8 mouse cellular contexts compared by ENCODE assay signal in genomic region chr17:70747731-70748475, GRCm38 (mm10).
DNase-seq lines count a peak whose midpoint lies in the region; ATAC-seq and TF ChIP-seq lines count a peak whose summit lies in the region.

No protein-coding gene starts in this region.

- H3K27ac ChIP-seq in testis, adult 2 months (ENCODE audit: control insufficient read depth, insufficient read depth, low read depth, low read length) = peak overlapping the region; percentile 91
- peak overlapping the region; percentile 84 for H3K27ac ChIP-seq in embryonic facial prominence, embryonic 15.5 days (replicated peaks)
- peak overlapping the region; percentile 80 for H3K27ac ChIP-seq in hindbrain, embryonic 12.5 days
- H3K27ac ChIP-seq in liver, embryonic 15.5 days (replicated peaks) = 0 out of 2 replicates have a peak overlapping the region, but pooled peaks have one; percentile 9
- no peak overlapping the region; the same call in 1 of the 2 replicates for H3K27ac ChIP-seq in neural tube, embryonic 14.5 days (ENCODE audit: low read depth, low read length)

- H3K4me2 ChIP-seq in embryonic facial prominence, embryonic 15.5 days (replicated peaks) = peak overlapping the region; percentile 63
- peak overlapping the region; percentile 47 for H3K4me2 ChIP-seq in hindbrain, embryonic 12.5 days (replicated peaks)
- H3K4me2 ChIP-seq in liver, embryonic 15.5 days = peak overlapping the region; percentile 50
- peak overlapping the region; percentile 38 for H3K4me2 ChIP-seq in neural tube, embryonic 14.5 days (ENCODE audit: low read depth, low read length)

- no peaks in the 10 kb centered on the region for H3K9me3 ChIP-seq in embryonic facial prominence, embryonic 15.5 days (replicated peaks)
- H3K9me3 ChIP-seq in hindbrain, embryonic 12.5 days (replicated peaks) = no peaks in the 10 kb centered on the region
- no peaks in the 10 kb centered on the region for H3K9me3 ChIP-seq in liver, embryonic 15.5 days (replicated peaks)
- H3K9me3 ChIP-seq in neural tube, embryonic 14.5 days (ENCODE audit: control insufficient read depth, low read length) = no peaks in the 10 kb centered on the region

- H3K27me3 ChIP-seq in testis, adult 2 months (ENCODE audit: control insufficient read depth, insufficient read depth, low read length) = no peaks in the 10 kb centered on the region
- H3K27me3 ChIP-seq in embryonic facial prominence, embryonic 15.5 days = no peaks in the 10 kb centered on the region
- H3K27me3 ChIP-seq in hindbrain, embryonic 12.5 days = peaks cover 13% of the 10 kb centered on the region; the same call in 1 of the 2 replicates
- peaks cover 61% of the 10 kb centered on the region for H3K27me3 ChIP-seq in liver, embryonic 15.5 days
- H3K27me3 ChIP-seq in neural tube, embryonic 14.5 days (ENCODE audit: control insufficient read depth, insufficient read depth, low read length) = no peaks in the 10 kb centered on the region

- no peak for DNase-seq in testis, postnatal 10 days (ENCODE audit: low spot score)
- no peak for DNase-seq in cerebellum, adult 11 months
- DNase-seq in c-Kit-positive CD71-positive TER-119-positive erythroid progenitor cells, embryonic 14.5 days (ENCODE audit: low spot score) = no peak

- no peak for TF ChIP-seq POLR2A in testis, adult 2 months (IDR thresholded peaks at IDR 0.05; ENCODE audit: control insufficient read depth, low read depth, low read length)

- H3K4me1 ChIP-seq in testis, adult 2 months (ENCODE audit: control insufficient read depth, insufficient read depth, low read length) = peaks cover 12% of the 10 kb centered on the region
- peaks cover 29% of the 10 kb centered on the region for H3K4me1 ChIP-seq in embryonic facial prominence, embryonic 15.5 days
- peaks cover 31% of the 10 kb centered on the region for H3K4me1 ChIP-seq in hindbrain, embryonic 12.5 days
- H3K4me1 ChIP-seq in liver, embryonic 15.5 days (replicated peaks) = 0 out of 2 replicates have a peak, but pooled peaks cover 6% of the 10 kb centered on the region
- H3K4me1 ChIP-seq in neural tube, embryonic 14.5 days (ENCODE audit: control insufficient read depth, insufficient read depth, low read length) = peaks cover 3% of the 10 kb centered on the region; the same call in 1 of the 2 replicates

- H3K4me3 ChIP-seq in testis, adult 2 months (ENCODE audit: control insufficient read depth, low read depth, low read length) = peak overlapping the region; percentile 3; the same call in 1 of the 2 replicates
- peak overlapping the region; percentile 36 for H3K4me3 ChIP-seq in embryonic facial prominence, embryonic 15.5 days (replicated peaks)
- peak overlapping the region; percentile 20 for H3K4me3 ChIP-seq in hindbrain, embryonic 12.5 days
- peak overlapping the region; percentile 24 for H3K4me3 ChIP-seq in liver, embryonic 15.5 days (replicated peaks)
- H3K4me3 ChIP-seq in neural tube, embryonic 14.5 days (ENCODE audit: low read depth, low read length) = no peak overlapping the region

- no peak for TF ChIP-seq CTCF in testis, adult 2 months (IDR thresholded peaks at IDR 0.05; ENCODE audit: control insufficient read depth, insufficient read depth, insufficient replicate concordance, low read depth, low read length)

- under 1% methylated on average over 23 of the region's 23 CpGs for WGBS in embryonic facial prominence, embryonic 15.5 days
- under 1% methylated on average over 23 of the region's 23 CpGs for whole genome bisulfite sequencing in hindbrain, embryonic 12.5 days
- 2% methylated on average over 23 of the region's 23 CpGs for WGBS in liver, embryonic 15.5 days (ENCODE audit: insufficient replicate concordance)
- 1% methylated on average over 23 of the region's 23 CpGs for WGBS in neural tube, embryonic 14.5 days

- H3K36me3 ChIP-seq in testis, adult 2 months (ENCODE audit: control insufficient read depth, insufficient read depth, low read length) = no peaks in the 10 kb centered on the region
- no peaks in the 10 kb centered on the region for H3K36me3 ChIP-seq in embryonic facial prominence, embryonic 15.5 days
- no peaks in the 10 kb centered on the region for H3K36me3 ChIP-seq in hindbrain, embryonic 12.5 days
- no peaks in the 10 kb centered on the region for H3K36me3 ChIP-seq in liver, embryonic 15.5 days (replicated peaks)
- H3K36me3 ChIP-seq in neural tube, embryonic 14.5 days (ENCODE audit: control insufficient read depth, insufficient read depth, low read length) = no peaks in the 10 kb centered on the region

- no peak for ATAC-seq in embryonic facial prominence, embryonic 15.5 days (ENCODE audit: insufficient number of reproducible peaks, low FRiP score, low TSS enrichment, low read depth)
- peak; percentile 72 for ATAC-seq in hindbrain, embryonic 12.5 days (ENCODE audit: low FRiP score)
- ATAC-seq in liver, embryonic 15.5 days (ENCODE audit: insufficient read depth) = no peak
- peak; percentile 50; the same call in 1 of the 2 replicates for ATAC-seq in neural tube, embryonic 14.5 days (ENCODE audit: low read depth)

- H3K9ac ChIP-seq in embryonic facial prominence, embryonic 15.5 days = peak overlapping the region; percentile 16
- peak overlapping the region; percentile 33 for H3K9ac ChIP-seq in hindbrain, embryonic 12.5 days
- no peak overlapping the region for H3K9ac ChIP-seq in liver, embryonic 15.5 days
- H3K9ac ChIP-seq in neural tube, embryonic 14.5 days (replicated peaks; ENCODE audit: low read depth, low read length) = no peak overlapping the region

Comparison
In these comparisons a context has a peak if more than half of its experiments do, and no peak if none do; other contexts are left out.
1. ATAC-seq: peak in hindbrain, embryonic 12.5 days (single experiment) and neural tube, embryonic 14.5 days (single experiment); none in embryonic facial prominence, embryonic 15.5 days (single experiment) and liver, embryonic 15.5 days (single experiment).
2. H3K9ac ChIP-seq: peak in embryonic facial prominence, embryonic 15.5 days (single experiment) and hindbrain, embryonic 12.5 days (single experiment); none in liver, embryonic 15.5 days (single experiment) and neural tube, embryonic 14.5 days (single experiment).
3. Peak in every context shown above with its lines, with median percentiles within 50 percentile points of each other: H3K4me2 ChIP-seq.